Mouse (Mus musculus): ENCODE results near the gene Adamts20. TPM values are rescaled to one million over a fixed set of nuclear protein-coding genes. Genes with fewer than 3 reads are reported as not detected.

The Adamts20 gene
- polyA plus RNA-seq, 1 experiment from 2014 or later, result 4.7 TPM

DNA sequence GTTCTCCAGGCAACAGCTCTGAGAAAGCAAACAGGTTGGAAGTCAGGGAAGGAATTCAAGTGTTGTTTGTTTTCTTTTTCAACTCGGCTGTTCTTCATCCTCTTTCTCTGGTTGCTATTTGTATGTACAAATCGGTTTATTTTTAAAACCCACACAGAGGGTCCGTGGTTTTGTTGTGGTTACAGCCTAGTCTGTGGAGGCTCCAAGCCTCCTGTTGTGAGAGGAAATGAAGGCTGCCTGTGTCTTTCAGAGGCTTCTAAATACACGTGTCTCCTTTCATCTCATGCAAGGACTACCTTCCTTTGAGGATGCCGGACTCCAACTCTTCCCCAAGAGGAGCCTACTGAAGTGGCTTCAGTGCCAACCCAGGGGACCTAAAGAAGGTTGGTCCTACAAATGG lies 234.0 kb downstream of the Adamts20 start:
- 50% methylated on average over 5 of the region's 5 CpGs for WGBS
- no peaks in the 10 kb centered on the region for H3K9me3 ChIP-seq
- no peak for ATAC-seq (ENCODE audit: insufficient number of reproducible peaks, insufficient read depth, low FRiP score, low TSS enrichment, low read depth)

DNA sequence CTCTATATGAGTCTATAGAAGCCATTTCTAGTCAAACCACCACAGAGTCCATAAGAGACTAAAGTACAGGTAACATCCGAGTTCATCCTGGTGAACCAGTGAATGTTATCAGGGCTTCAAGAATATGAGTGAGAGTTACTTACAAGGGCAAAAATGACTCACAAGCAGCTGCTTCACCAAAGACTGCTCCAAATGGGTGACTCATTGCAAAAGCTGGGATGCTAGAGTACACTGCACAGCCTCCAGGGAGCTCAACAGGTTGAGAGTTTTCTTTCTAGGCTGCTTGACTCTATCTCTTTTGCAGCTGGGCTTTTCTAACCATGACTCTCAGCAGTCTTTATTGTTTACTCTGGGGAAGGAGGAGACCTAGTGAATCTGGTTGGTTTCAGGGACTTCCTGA lies 237.8 kb downstream of the Adamts20 start:
- Histone ChIP-seq H3K4me2 (no peak overlapping the region), H3K9me3 (no peaks in the 10 kb centered on the region), H3K9ac (replicated peaks) (no peak overlapping the region), H3K36me3 (no peaks in the 10 kb centered on the region), H3K4me1 (replicated peaks) (peaks cover 12% of the 10 kb centered on the region), H3K4me3 (replicated peaks) (no peak overlapping the region), H3K27me3 (no peaks in the 10 kb centered on the region), H3K27ac (no peak overlapping the region)
- 83% methylated on average over 1 of the region's 1 CpGs for WGBS
- no peak for ATAC-seq (ENCODE audit: insufficient number of reproducible peaks, insufficient read depth, low FRiP score, low TSS enrichment, low read depth)

More for the DNA sequence above, 234.0 kb downstream of the Adamts20 start:
- Histone ChIP-seq H3K27ac (no peak overlapping the region), H3K4me2 (no peak overlapping the region), H3K27me3 (no peaks in the 10 kb centered on the region), H3K4me1 (replicated peaks) (no peaks in the 10 kb centered on the region), H3K36me3 (no peaks in the 10 kb centered on the region), H3K4me3 (replicated peaks) (no peak overlapping the region), H3K9ac (replicated peaks) (no peak overlapping the region)

DNA sequence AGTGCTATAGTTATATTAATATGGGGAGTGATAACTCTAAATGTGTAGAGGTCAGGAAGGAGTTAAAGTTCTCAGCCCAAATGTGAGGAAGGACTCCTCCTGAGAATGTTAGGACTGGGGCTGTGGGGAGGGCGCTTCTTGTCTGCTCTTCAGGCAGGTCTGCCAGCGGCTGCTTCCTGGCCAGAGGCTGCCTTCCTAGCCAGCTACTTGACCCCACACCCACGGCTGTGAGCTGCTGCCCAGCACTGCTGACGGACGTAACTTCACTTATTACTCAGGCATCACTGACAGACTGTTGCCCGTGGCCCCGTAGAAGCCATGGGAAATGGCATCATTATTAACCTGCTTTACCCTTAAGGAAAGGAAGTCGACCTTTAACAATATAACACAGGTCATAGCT lies 242.1 kb downstream of the Adamts20 start:
- Histone ChIP-seq H3K4me2 (no peak overlapping the region), H3K27ac (no peak overlapping the region), H3K9me3 (no peaks in the 10 kb centered on the region), H3K27me3 (no peaks in the 10 kb centered on the region; the same call in 1 of the 2 replicates), H3K36me3 (no peaks in the 10 kb centered on the region), H3K9ac (replicated peaks) (no peak overlapping the region), H3K4me1 (replicated peaks) (peaks cover 21% of the 10 kb centered on the region), H3K4me3 (replicated peaks) (no peak overlapping the region)
- no peak for ATAC-seq (ENCODE audit: insufficient number of reproducible peaks, insufficient read depth, low FRiP score, low TSS enrichment, low read depth)
- WGBS, result 10% methylated on average over 8 of the region's 8 CpGs

DNA sequence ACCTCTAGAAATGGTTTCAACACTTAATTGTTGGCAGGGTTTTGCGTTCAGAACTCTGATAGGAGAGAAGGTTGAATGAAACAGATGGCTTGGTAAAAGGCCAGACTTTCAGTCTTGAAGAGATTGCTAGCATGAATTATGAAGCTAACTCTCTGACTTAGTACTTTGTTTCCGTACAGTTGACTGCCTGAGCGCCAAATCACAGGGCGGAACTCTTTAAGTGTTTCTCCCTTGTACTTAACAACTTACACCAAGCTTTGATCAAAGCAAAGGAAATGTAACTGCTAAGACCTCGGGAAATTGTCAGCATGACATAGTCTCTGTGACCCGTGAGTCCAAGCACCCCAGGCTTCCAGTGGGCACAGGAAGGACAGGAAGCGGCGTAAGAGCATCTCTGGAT lies 244.5 kb downstream of the Adamts20 start:
- Histone ChIP-seq H3K4me2 (no peak overlapping the region), H3K27ac (no peak overlapping the region), H3K9ac (replicated peaks) (no peak overlapping the region)

More for the DNA sequence above, 244.5 kb downstream of the Adamts20 start:
- WGBS, result 31% methylated on average over 8 of the region's 8 CpGs
- Histone ChIP-seq H3K27me3 (no peaks in the 10 kb centered on the region; the same call in 1 of the 2 replicates), H3K36me3 (no peaks in the 10 kb centered on the region), H3K4me1 (replicated peaks) (peaks cover 21% of the 10 kb centered on the region), H3K9me3 (no peaks in the 10 kb centered on the region), H3K4me3 (replicated peaks) (no peak overlapping the region)
- no peak for ATAC-seq (ENCODE audit: insufficient number of reproducible peaks, insufficient read depth, low FRiP score, low TSS enrichment, low read depth)

Other genes with a start within 250 kb of the Adamts20 start
- 8.9 and 9.5 TPM in 2 replicates for gene Pus7l, start 78.1 kb upstream of the Adamts20 start, polyA plus RNA-seq (2016; fragmentation: Nextera tagmentation; extraction: Ambion mirVana)
- gene Irak4, start 78.2 kb upstream of the Adamts20 start, polyA plus RNA-seq (2016; fragmentation: Nextera tagmentation; extraction: Ambion mirVana), result 3.0 and 3.5 TPM in 2 replicates
- 55.3 and 58.3 TPM in 2 replicates for gene Twf1, start 124.5 kb upstream of the Adamts20 start, polyA plus RNA-seq (2016; fragmentation: Nextera tagmentation; extraction: Ambion mirVana)
- gene Tmem117, start 163.8 kb upstream of the Adamts20 start, polyA plus RNA-seq (2016; fragmentation: Nextera tagmentation; extraction: Ambion mirVana), result 3.4 and 3.7 TPM in 2 replicates